Mouse (Mus musculus) heart, postnatal 0 days (tissue): ENCODE results near the gene Pygm.

Experiments used
- CTCF ChIP-seq: IDR thresholded peaks from 2 replicates; pipeline ENCODE4 v1.5.1; 2016; ENCODE audit warnings: antibody characterized with exemption, control low read depth, low read depth
- EP300 ChIP-seq: IDR thresholded peaks from 2 replicates; pipeline ENCODE4 v1.6.1; 2016; ENCODE audit warnings: antibody characterized with exemption, low read depth

DNA sequence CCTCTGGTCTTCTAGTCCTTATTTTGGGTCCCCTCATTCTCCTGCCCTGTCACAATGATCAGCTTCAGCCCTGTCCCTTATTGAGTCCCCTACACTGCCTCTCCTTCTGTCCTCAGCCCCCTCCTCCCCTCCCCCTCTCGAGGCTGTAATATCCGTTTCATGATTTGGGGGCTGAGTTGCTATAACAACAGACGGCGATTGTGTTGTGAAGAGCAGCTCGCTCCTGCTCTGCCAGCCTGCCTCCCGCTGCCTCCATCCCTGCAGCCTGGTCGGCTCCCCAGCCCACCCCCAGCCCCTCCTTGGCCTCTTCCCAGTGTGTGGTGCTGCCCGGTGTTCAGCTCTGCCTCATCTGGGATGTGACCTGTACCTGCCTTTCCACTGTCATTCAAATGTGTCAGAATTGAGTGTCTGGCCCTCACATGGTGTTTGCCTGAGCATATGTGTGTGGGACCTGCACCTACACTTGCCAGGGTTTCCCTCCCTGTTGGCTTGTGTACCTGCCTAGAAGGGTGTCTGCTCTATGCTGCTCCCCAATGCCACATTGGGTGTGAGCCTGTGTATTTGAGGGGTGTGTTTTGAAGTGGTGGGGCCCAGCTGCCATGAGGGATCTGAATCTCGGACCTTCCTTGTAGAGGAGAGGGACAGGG lies 32.0 kb downstream of the Pygm start:
- TF ChIP-seq CTCF (no peak), EP300 (no peak)
